Mouse (Mus musculus): ENCODE measurements at regions not wholly inside any gene's neighbourhood (a gene's known extent, or its start where the extent isn't known, plus 50 kb on each side); places are given as distances from the start of the nearest gene placed in this dataset.

GRCm38 (mm10) chr14:65476699-65477098, 118.5 kb downstream of the Zfp395 start:
- Histone ChIP-seq H3K4me2 (no peak overlapping the region), H3K27me3 (no peaks in the 10 kb centered on the region), H3K4me3 (no peak overlapping the region), H3K9ac (no peak overlapping the region), H3K9me3 (no peaks in the 10 kb centered on the region), H3K36me3 (no peaks in the 10 kb centered on the region), H3K4me1 (replicated peaks) (peaks cover 10% of the 10 kb centered on the region), H3K27ac (no peak overlapping the region)
- WGBS = 32% methylated on average over 3 of the region's 3 CpGs
- ATAC-seq (ENCODE audit: low FRiP score) = peak; percentile 36; the same call in 1 of the 2 replicates

GRCm38 (mm10) chr14:65479744-65480143, 121.6 kb downstream of the Zfp395 start:
- Histone ChIP-seq H3K4me3 (no peak overlapping the region), H3K9ac (no peak overlapping the region), H3K27me3 (no peaks in the 10 kb centered on the region), H3K9me3 (no peaks in the 10 kb centered on the region), H3K36me3 (no peaks in the 10 kb centered on the region), H3K4me2 (no peak overlapping the region), H3K4me1 (replicated peaks) (peaks cover 10% of the 10 kb centered on the region), H3K27ac (no peak overlapping the region)
- 73% methylated on average over 5 of the region's 5 CpGs for WGBS
- no peak for ATAC-seq (ENCODE audit: low FRiP score)

GRCm38 (mm10) chr14:65480398-65480797, 122.2 kb downstream of the Zfp395 start:
- Histone ChIP-seq H3K9ac (no peak overlapping the region), H3K4me3 (no peak overlapping the region), H3K27ac (no peak overlapping the region), H3K4me2 (no peak overlapping the region), H3K9me3 (no peaks in the 10 kb centered on the region), H3K36me3 (no peaks in the 10 kb centered on the region), H3K4me1 (replicated peaks) (peaks cover 10% of the 10 kb centered on the region), H3K27me3 (no peaks in the 10 kb centered on the region)
- WGBS = 44% methylated on average over 6 of the region's 6 CpGs
- ATAC-seq (ENCODE audit: low FRiP score) = no peak

Data from hindbrain, embryonic 13.5 days (tissue).